Mouse (Mus musculus): ENCODE measurements around the gene Lyrm9.
A peak's percentile ranks its signal among the peaks of the same experiment; 100 is the strongest.

The Lyrm9 gene

DNA sequence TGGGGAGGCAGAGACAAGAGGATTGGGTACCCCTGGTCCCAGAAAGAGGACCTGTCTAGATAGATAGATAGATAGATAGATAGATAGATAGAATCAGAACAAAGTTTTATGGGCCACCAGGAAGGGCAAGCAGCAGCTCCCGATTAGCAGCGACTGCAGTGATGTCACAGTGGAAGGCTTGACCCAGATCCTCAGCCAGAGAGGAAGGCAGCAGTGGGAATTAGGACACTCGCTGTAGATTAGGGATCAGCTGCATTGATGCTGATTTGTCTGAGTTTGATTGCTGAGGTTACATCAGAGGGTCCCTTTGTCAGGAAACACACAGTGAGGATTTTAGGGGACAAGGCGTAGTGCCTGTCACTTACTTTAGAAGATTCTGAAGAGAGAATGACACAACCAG, 10.1 kb downstream of the Lyrm9 start:
- Histone ChIP-seq H3K36me3 (ENCODE audit: insufficient read depth, low read length) (peaks cover 22% of the 10 kb centered on the region), H3K9me3 (ENCODE audit: low read length) (no peaks in the 10 kb centered on the region), H3K4me3 (replicated peaks; ENCODE audit: low read length) (no peak overlapping the region), H3K4me1 (replicated peaks; ENCODE audit: low read depth, low read length) (peaks cover 6% of the 10 kb centered on the region; the same call in 1 of the 2 replicates), H3K27me3 (ENCODE audit: insufficient read depth, low read length) (no peaks in the 10 kb centered on the region)
- no peak for TF ChIP-seq POU5F1 (IDR thresholded peaks at IDR 0.05; ENCODE audit: borderline replicate concordance, low read length)
- TF ChIP-seq NANOG (IDR thresholded peaks at IDR 0.05; ENCODE audit: borderline replicate concordance, low read length): no peak
- TF ChIP-seq CTCF (conservative IDR thresholded peaks at IDR 0.05; ENCODE audit: low read length): no peak

DNA sequence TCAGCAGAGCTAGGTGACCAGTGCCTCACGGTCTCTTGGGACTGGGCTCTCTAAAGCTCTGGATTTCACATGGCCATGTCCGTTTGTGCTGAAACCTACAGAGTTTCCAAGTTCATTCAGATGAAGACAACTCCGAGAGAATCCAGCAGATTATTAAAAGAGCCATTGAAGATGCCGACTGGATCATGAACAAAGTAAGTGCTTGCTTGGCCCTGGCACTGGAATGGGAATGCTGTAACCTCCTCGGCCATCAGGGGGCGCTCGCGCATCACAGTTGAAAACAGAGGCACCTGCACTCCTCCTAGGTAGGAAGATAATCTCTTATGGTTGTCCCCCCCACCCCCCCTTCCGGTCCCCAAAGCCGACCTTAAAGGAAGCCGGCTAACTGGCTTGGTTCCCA, 11.6 kb downstream of the Lyrm9 start:
- H3K4me1 ChIP-seq (replicated peaks; ENCODE audit: low read depth, low read length): peaks cover 3% of the 10 kb centered on the region; the same call in 1 of the 2 replicates
- no peaks in the 10 kb centered on the region for H3K9me3 ChIP-seq (ENCODE audit: low read length)
- peaks cover 22% of the 10 kb centered on the region for H3K36me3 ChIP-seq (ENCODE audit: insufficient read depth, low read length)
- TF ChIP-seq NANOG (IDR thresholded peaks at IDR 0.05; ENCODE audit: borderline replicate concordance, low read length) (no peak), CTCF (conservative IDR thresholded peaks at IDR 0.05; ENCODE audit: low read length) (peak; percentile 54)
- no peak overlapping the region for H3K4me3 ChIP-seq (replicated peaks; ENCODE audit: low read length)
- no peaks in the 10 kb centered on the region for H3K27me3 ChIP-seq (ENCODE audit: insufficient read depth, low read length)

DNA sequence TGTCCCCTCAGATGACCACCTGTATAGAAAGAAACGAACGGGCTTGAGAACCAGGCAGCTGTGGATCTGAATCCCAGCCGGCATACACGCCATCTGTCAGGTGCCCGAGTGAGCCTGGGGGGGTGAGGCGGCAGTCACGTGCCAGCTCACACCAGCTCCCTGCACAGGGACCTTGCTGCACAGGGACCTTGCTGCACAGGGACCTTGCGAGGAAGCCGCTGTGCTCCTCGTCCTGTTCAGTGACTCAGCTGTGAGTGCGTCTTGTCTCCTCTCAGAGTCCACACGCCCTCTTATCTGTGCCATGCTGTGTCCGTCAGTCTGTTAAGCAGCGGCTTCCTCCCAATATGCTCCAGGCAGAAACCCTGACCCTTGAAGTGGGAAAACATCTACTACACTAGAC, 13.1 kb downstream of the Lyrm9 start:
- H3K27me3 ChIP-seq (ENCODE audit: insufficient read depth, low read length): no peaks in the 10 kb centered on the region
- TF ChIP-seq NANOG (IDR thresholded peaks at IDR 0.05; ENCODE audit: borderline replicate concordance, low read length): no peak
- no peak for TF ChIP-seq CTCF (conservative IDR thresholded peaks at IDR 0.05; ENCODE audit: low read length)
- no peak for TF ChIP-seq POU5F1 (IDR thresholded peaks at IDR 0.05; ENCODE audit: borderline replicate concordance, low read length)
- no peaks in the 10 kb centered on the region for H3K9me3 ChIP-seq (ENCODE audit: low read length)
- peaks cover 22% of the 10 kb centered on the region for H3K36me3 ChIP-seq (ENCODE audit: insufficient read depth, low read length)
- no peaks in the 10 kb centered on the region; the same call in 1 of the 2 replicates for H3K4me1 ChIP-seq (replicated peaks; ENCODE audit: low read depth, low read length)
- H3K4me3 ChIP-seq (replicated peaks; ENCODE audit: low read length): no peak overlapping the region

DNA sequence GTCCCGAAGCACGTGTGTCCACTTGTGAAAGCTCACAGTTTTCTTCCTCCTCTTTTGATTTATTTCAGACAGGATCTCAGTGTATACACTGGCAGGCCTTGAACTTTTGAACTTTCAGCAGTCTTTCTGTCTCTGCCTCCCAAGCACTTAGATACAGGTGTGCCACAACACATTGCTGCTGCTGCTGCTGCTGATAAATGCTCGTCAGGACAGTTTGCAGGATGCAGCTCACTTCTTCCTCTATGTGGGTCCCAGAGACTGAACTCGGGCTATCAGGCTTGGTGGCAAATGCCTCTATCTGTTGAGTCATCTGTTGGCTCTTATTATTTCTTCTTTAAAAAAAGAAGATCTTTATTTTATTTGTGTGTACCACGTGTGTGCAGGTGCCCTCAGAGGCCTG, 13.8 kb downstream of the Lyrm9 start:
- TF ChIP-seq NANOG (IDR thresholded peaks at IDR 0.05; ENCODE audit: borderline replicate concordance, low read length): no peak
- no peak for TF ChIP-seq CTCF (conservative IDR thresholded peaks at IDR 0.05; ENCODE audit: low read length)
- TF ChIP-seq POU5F1 (IDR thresholded peaks at IDR 0.05; ENCODE audit: borderline replicate concordance, low read length): no peak
- Histone ChIP-seq H3K4me3 (replicated peaks; ENCODE audit: low read length) (no peak overlapping the region), H3K4me1 (replicated peaks; ENCODE audit: low read depth, low read length) (no peaks in the 10 kb centered on the region; the same call in 1 of the 2 replicates), H3K36me3 (ENCODE audit: insufficient read depth, low read length) (peaks cover 22% of the 10 kb centered on the region), H3K27me3 (ENCODE audit: insufficient read depth, low read length) (no peaks in the 10 kb centered on the region), H3K9me3 (ENCODE audit: low read length) (no peaks in the 10 kb centered on the region)

DNA sequence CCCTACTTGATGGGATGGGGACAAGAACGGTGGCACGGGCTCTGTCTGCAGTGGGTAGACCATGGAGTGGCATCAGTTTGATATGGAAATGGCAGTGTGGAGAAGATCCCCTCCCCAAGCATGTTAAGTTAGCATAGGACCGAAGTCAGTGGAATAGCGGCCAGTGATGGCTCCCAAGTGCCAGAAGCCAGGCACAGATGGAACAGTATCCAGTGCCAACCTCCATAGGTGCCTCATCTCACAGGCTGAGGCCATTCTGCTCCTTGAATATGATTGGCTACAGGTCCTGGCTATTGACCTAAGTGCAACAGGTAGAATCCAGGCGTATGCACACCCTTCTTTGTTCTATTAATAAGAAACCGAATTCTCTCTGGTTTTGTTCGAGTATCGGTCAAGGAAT, 15.6 kb downstream of the Lyrm9 start:
- Histone ChIP-seq H3K4me3 (replicated peaks; ENCODE audit: low read length) (no peak overlapping the region), H3K36me3 (ENCODE audit: insufficient read depth, low read length) (peaks cover 22% of the 10 kb centered on the region), H3K4me1 (replicated peaks; ENCODE audit: low read depth, low read length) (no peaks in the 10 kb centered on the region; the same call in 1 of the 2 replicates), H3K9me3 (ENCODE audit: low read length) (no peaks in the 10 kb centered on the region), H3K27me3 (ENCODE audit: insufficient read depth, low read length) (no peaks in the 10 kb centered on the region)
- TF ChIP-seq CTCF (conservative IDR thresholded peaks at IDR 0.05; ENCODE audit: low read length) (no peak), POU5F1 (IDR thresholded peaks at IDR 0.05; ENCODE audit: borderline replicate concordance, low read length) (no peak), NANOG (IDR thresholded peaks at IDR 0.05; ENCODE audit: borderline replicate concordance, low read length) (no peak)

DNA sequence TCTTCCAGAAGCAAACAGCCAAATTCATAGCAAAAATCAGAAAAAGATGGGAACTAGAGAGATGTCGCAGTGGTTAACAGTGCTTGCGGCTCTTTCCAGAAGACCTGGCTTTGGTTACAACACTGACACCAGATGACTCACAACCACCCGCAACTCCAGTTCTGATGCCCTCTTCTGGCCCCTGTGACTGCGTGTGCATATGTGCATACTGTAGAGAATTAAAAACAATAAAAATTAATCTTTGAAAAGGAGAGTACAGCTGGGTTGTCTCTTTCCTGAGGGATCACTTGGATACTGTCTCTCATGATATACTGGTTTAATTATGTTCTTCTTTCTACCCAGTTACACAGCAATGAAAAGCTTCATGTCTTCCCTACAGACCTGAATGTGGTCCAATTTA, 20.2 kb downstream of the Lyrm9 start:
- H3K27me3 ChIP-seq (ENCODE audit: insufficient read depth, low read length): no peaks in the 10 kb centered on the region
- H3K9me3 ChIP-seq (ENCODE audit: low read length): no peaks in the 10 kb centered on the region
- H3K4me1 ChIP-seq (replicated peaks; ENCODE audit: low read depth, low read length): peaks cover 17% of the 10 kb centered on the region
- no peaks in the 10 kb centered on the region for H3K36me3 ChIP-seq (ENCODE audit: insufficient read depth, low read length)
- TF ChIP-seq NANOG (IDR thresholded peaks at IDR 0.05; ENCODE audit: borderline replicate concordance, low read length) (no peak), POU5F1 (IDR thresholded peaks at IDR 0.05; ENCODE audit: borderline replicate concordance, low read length) (no peak), CTCF (conservative IDR thresholded peaks at IDR 0.05; ENCODE audit: low read length) (no peak)
- no peak overlapping the region for H3K4me3 ChIP-seq (replicated peaks; ENCODE audit: low read length)

DNA sequence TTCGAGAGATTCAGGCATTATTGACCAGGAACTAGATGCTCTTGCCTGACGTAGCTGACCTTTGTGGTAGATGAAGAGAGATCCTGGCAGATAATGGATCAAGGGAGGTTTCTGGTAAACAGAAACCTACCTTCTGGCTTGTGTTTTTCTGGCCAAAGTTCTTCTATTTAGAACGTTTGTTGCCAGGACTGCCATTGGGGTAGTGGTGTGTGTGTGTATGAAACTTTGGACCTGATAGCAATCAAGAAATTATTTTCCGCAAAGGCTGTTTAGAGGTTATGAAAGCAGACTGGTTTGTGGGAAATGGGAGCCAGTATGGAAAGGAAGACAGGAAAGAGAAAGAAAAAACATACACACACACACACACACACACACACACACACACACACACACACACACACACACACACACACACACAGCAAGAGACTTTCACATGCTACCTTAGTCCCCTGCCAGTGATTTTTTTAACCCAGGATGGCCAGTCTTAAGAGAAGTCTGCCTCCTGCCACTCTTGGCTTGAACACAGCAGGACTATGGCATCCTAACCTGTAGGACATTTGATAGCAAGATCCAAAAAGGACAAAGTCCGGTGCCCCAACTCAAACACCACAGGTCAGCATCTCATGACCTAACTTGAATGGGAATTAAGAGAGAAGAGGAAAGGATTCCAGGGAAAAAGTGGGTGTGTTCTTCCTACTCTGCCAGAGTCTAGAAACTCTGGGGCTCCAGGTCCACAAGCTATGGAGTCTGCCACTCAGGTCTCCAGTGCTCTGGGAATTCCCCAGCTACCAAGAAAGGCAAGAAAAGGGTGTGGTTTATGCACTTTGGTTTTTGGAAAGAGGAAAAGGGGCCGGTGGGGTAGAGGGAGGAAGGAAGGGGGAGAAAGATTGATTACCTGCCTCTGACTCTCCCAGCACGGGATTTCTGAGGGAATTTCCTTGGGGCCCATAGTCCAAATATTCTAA, 21.8 kb downstream of the Lyrm9 start:
- Histone ChIP-seq H3K36me3 (ENCODE audit: insufficient read depth, low read length) (no peaks in the 10 kb centered on the region), H3K27me3 (ENCODE audit: insufficient read depth, low read length) (no peaks in the 10 kb centered on the region), H3K4me3 (replicated peaks; ENCODE audit: low read length) (no peak overlapping the region), H3K9me3 (ENCODE audit: low read length) (no peaks in the 10 kb centered on the region), H3K4me1 (replicated peaks; ENCODE audit: low read depth, low read length) (peaks cover 21% of the 10 kb centered on the region)
- TF ChIP-seq NANOG (IDR thresholded peaks at IDR 0.05; ENCODE audit: borderline replicate concordance, low read length) (no peak), POU5F1 (IDR thresholded peaks at IDR 0.05; ENCODE audit: borderline replicate concordance, low read length) (no peak), CTCF (conservative IDR thresholded peaks at IDR 0.05; ENCODE audit: low read length) (no peak)

DNA sequence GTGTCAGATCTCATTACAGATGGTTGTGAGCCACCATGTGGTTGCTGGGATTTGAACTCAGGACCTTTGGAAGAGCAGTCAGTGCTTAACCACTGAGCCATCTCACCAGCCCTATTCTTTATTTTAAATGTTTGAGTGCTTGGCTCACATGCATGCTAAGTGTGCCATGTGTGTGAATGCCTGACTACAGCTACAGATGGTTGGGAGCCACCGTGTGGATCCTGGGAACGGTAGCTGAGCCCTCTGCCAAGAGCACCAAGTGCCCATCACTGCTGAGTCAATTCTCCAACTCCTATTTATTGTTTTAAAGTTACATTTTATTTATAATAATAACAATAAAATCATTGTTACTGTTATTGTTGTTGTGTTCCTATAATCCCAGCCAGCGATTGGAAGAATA, 23.5 kb downstream of the Lyrm9 start:
- no peaks in the 10 kb centered on the region for H3K36me3 ChIP-seq (ENCODE audit: insufficient read depth, low read length)
- no peaks in the 10 kb centered on the region; the same call in 1 of the 2 replicates for H3K27me3 ChIP-seq (ENCODE audit: insufficient read depth, low read length)
- peaks cover 21% of the 10 kb centered on the region for H3K4me1 ChIP-seq (replicated peaks; ENCODE audit: low read depth, low read length)
- H3K4me3 ChIP-seq (replicated peaks; ENCODE audit: low read length): no peak overlapping the region
- TF ChIP-seq NANOG (IDR thresholded peaks at IDR 0.05; ENCODE audit: borderline replicate concordance, low read length) (no peak), CTCF (conservative IDR thresholded peaks at IDR 0.05; ENCODE audit: low read length) (no peak), POU5F1 (IDR thresholded peaks at IDR 0.05; ENCODE audit: borderline replicate concordance, low read length) (no peak)
- H3K9me3 ChIP-seq (ENCODE audit: low read length): no peaks in the 10 kb centered on the region

All from E14TG2a.4 (cell line).